Comparison of ENCODE assay signal across 30 mouse cellular contexts in the genomic region with DNA sequence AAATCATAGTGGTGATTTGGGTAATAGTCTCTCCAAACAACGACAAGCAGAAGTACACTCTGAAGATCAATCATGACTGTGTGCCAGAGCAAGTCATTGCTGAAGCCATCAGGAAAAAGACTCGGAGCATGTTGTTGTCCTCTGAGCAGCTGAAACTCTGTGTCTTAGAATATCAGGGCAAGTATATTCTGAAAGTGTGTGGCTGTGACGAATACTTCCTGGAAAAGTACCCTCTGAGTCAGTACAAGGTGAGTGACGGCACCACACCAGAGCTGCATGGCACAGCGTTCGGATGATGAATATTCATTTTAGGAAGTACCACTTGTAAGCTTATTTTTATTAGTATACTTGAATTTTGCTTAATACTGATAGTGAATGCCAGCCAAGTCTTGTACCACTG. TPM values are rescaled to one million over a fixed set of nuclear protein-coding genes. Genes with fewer than 3 reads are reported as not detected.
A peak's percentile ranks its signal among the peaks of the same experiment; 100 is the strongest.
DNase-seq lines count a peak whose midpoint lies in the region; ATAC-seq and TF ChIP-seq lines count a peak whose summit lies in the region.
"Had no signal": no experiment of that assay in that cellular context is flagged by ENCODE, and none has a peak within 500 bp of the region (broad histone marks: within the 10 kb centered on the region; RNA-seq: fewer than 3 reads in every experiment).

No protein-coding gene starts in this region.

- H3K36me3 ChIP-seq in CH12.LX (replicated peaks in 1 of 2; ENCODE audit: control insufficient read depth in 1 of 2, insufficient read depth in 1 of 2, low read length in 1 of 2) = peaks cover 32 to 55% of the 10 kb centered on the region in 2 experiments
- H3K36me3 ChIP-seq in hindbrain, embryonic 16.5 days (ENCODE audit: control insufficient read depth, insufficient read depth, low read length) = peaks cover 35% of the 10 kb centered on the region

- peak overlapping the region; percentile 85 for H3K9ac ChIP-seq in CH12.LX (ENCODE audit: insufficient read depth, low read depth)
- no peak overlapping the region for H3K9ac ChIP-seq in hindbrain, embryonic 16.5 days (ENCODE audit: low read depth, low read length)
- H3K9ac ChIP-seq: embryonic facial prominence, embryonic 13.5 days; embryonic facial prominence, embryonic 15.5 days; forebrain, embryonic 12.5 days had no signal

- TF ChIP-seq CTCF in CH12.LX (conservative IDR thresholded peaks at IDR 0.05 in 1 of 2, IDR thresholded peaks at IDR 0.05 in 1 of 2; ENCODE audit: low read depth in 2 of 2, low read length in 2 of 2) = no peak

- peak overlapping the region in 2 of 3 experiments; percentile 17 to 37 for H3K4me3 ChIP-seq in CH12.LX (replicated peaks in 1 of 3; ENCODE audit: low read depth in 2 of 3, low read length in 2 of 3, poor library complexity in 1 of 3)
- no peak overlapping the region for H3K4me3 ChIP-seq in hindbrain, embryonic 16.5 days (ENCODE audit: low read length)
- H3K4me3 ChIP-seq: embryonic facial prominence, embryonic 13.5 days; embryonic facial prominence, embryonic 15.5 days; erythroblast, embryonic 14.5 days; forebrain, embryonic 10.5 days; forebrain, embryonic 12.5 days had no signal

- TF ChIP-seq EP300 in CH12.LX (IDR thresholded peaks at IDR 0.05; ENCODE audit: low read length) = peak; percentile 86

- peak overlapping the region; percentile 90 for H3K27ac ChIP-seq in CH12.LX (ENCODE audit: insufficient read depth, low read depth)
- H3K27ac ChIP-seq in hindbrain, embryonic 16.5 days (ENCODE audit: low read depth, low read length) = no peak overlapping the region
- H3K27ac ChIP-seq: embryonic facial prominence, embryonic 13.5 days; embryonic facial prominence, embryonic 15.5 days; forebrain, embryonic 10.5 days; forebrain, embryonic 12.5 days had no signal

- H3K27me3 ChIP-seq in CH12.LX (replicated peaks) = no peaks in the 10 kb centered on the region
- no peaks in the 10 kb centered on the region for H3K27me3 ChIP-seq in hindbrain, embryonic 16.5 days (replicated peaks; ENCODE audit: control insufficient read depth, insufficient read depth, low read length)
- H3K27me3 ChIP-seq: embryonic facial prominence, embryonic 13.5 days; embryonic facial prominence, embryonic 15.5 days; forebrain, embryonic 12.5 days had no signal

- peaks cover 16 to 63% of the 10 kb centered on the region in 2 experiments for H3K4me1 ChIP-seq in CH12.LX (ENCODE audit: control insufficient read depth in 1 of 2, insufficient read depth in 2 of 2)
- H3K4me1 ChIP-seq in hindbrain, embryonic 16.5 days (ENCODE audit: control insufficient read depth, insufficient read depth, low read depth, low read length) = no peaks in the 10 kb centered on the region
- H3K4me1 ChIP-seq: embryonic facial prominence, embryonic 13.5 days; embryonic facial prominence, embryonic 15.5 days; forebrain, embryonic 10.5 days; forebrain, embryonic 12.5 days had no signal

- no peak; the same call in 1 of the 2 replicates for TF ChIP-seq RAD21 in CH12.LX (IDR thresholded peaks at IDR 0.05; ENCODE audit: low read depth, low read length)

- peak; percentile 34 for DNase-seq in CD4-positive helper T cell, adult 2 months (ENCODE audit: low read depth, low spot score)
- DNase-seq in CD4-positive, CD25-positive, alpha-beta regulatory T cell, adult 2 months (ENCODE audit: low read depth, low spot score) = peak; percentile 45
- DNase-seq in CH12.LX (ENCODE audit: extremely low read depth) = peak; percentile 84
- DNase-seq in induced T-regulatory cell, adult 2 months (ENCODE audit: low read depth) = peak; percentile 79
- DNase-seq in gastrocnemius, postnatal 25 days = no peak
- no peak for DNase-seq in urinary bladder, postnatal 4 days (ENCODE audit: low spot score in 2 of 2)
- DNase-seq: adrenal gland, adult 8-10 months; adrenal gland, postnatal 14 days; adrenal gland, postnatal 36 days; cerebellum, adult 11-12 months; cerebellum, adult 2 months; cerebellum, adult 9-10 months; cerebellum, postnatal 10 days; cerebellum, postnatal 25 days; embryo, embryonic 11 days had no signal

- dilution Hi-C loops in CH12.LX (cut with MboI; ENCODE audit: extremely low pct_ligation_motif_present, extremely low pct_unique_long_range_greater_than_20kb, low sequenced_read_pairs) = no loop called here

- peak; percentile 66 for TF ChIP-seq POLR2A in CH12.LX (IDR thresholded peaks at IDR 0.05; ENCODE audit: low read depth, low read length)

- 93% methylated on average over 6 of the region's 6 CpGs for WGBS in hindbrain, embryonic 16.5 days

- peak overlapping the region; percentile 72 for H3K4me2 ChIP-seq in CH12.LX (ENCODE audit: insufficient read depth, low read depth, poor library complexity, severe bottlenecking)
- no peak overlapping the region for H3K4me2 ChIP-seq in hindbrain, embryonic 16.5 days (ENCODE audit: low read length)
- H3K4me2 ChIP-seq: embryonic facial prominence, embryonic 13.5 days; embryonic facial prominence, embryonic 15.5 days; forebrain, embryonic 12.5 days had no signal

- no peak for ATAC-seq in hindbrain, embryonic 16.5 days
- no peak for ATAC-seq in cerebellum, adult (ENCODE audit: insufficient number of reproducible peaks, low FRiP score, low TSS enrichment)
- ATAC-seq: forebrain, embryonic 14.5 days; forebrain, embryonic 16.5 days had no signal

- H3K79me2 ChIP-seq in CH12.LX (replicated peaks; ENCODE audit: control insufficient read depth, extremely low read depth, insufficient read depth, poor library complexity, severe bottlenecking) = peaks cover 3% of the 10 kb centered on the region; the same call in 1 of the 2 replicates

- H3K9me3 ChIP-seq in CH12.LX (replicated peaks; ENCODE audit: low read length) = no peaks in the 10 kb centered on the region
- no peaks in the 10 kb centered on the region for H3K9me3 ChIP-seq in hindbrain, embryonic 16.5 days (ENCODE audit: control insufficient read depth, low read length)
- H3K9me3 ChIP-seq: embryonic facial prominence, embryonic 13.5 days; embryonic facial prominence, embryonic 15.5 days; forebrain, embryonic 10.5 days; forebrain, embryonic 12.5 days had no signal

- in situ Hi-C loops in CH12.LX (cut with MboI; ENCODE audit: low pct_ligation_motif_present, low pct_unique_long_range_greater_than_20kb, low sequenced_read_pairs) = no loop called here

TF ChIP-seq in CH12.LX, 34 proteins besides CTCF, POLR2A, EP300 and RAD21 (continues in another document):
- TF ChIP-seq MXI1 (IDR thresholded peaks at IDR 0.05; ENCODE audit: low read depth, low read length) = peak; percentile 70; the same call in 1 of the 2 replicates
- TF ChIP-seq IRF4 (IDR thresholded peaks at IDR 0.05; ENCODE audit: low read depth, low read length) = peak; percentile 75
- TF ChIP-seq E2F4 (IDR thresholded peaks at IDR 0.05; ENCODE audit: insufficient replicate concordance, low read depth, low read length) = no peak
- TF ChIP-seq PAX5 (IDR thresholded peaks at IDR 0.05; ENCODE audit: low read length) = no peak
- no peak for TF ChIP-seq GABPA (IDR thresholded peaks at IDR 0.05; ENCODE audit: insufficient replicate concordance, low read depth, low read length)
- TF ChIP-seq NELFE (IDR thresholded peaks at IDR 0.05; ENCODE audit: low read depth, low read length) = 0 out of 2 replicates have a peak, but pooled peaks have one; percentile 43
- no peak for TF ChIP-seq NRF1 (IDR thresholded peaks at IDR 0.05; ENCODE audit: low read depth, low read length)
- TF ChIP-seq USF1 (IDR thresholded peaks at IDR 0.05; ENCODE audit: low read depth, low read length) = no peak
- TF ChIP-seq MAZ (IDR thresholded peaks at IDR 0.05; ENCODE audit: low read depth, low read length) = no peak
- TF ChIP-seq RCOR1 (conservative IDR thresholded peaks at IDR 0.05; ENCODE audit: low read depth, low read length) = no peak
- TF ChIP-seq POLR2AphosphoS2 (IDR thresholded peaks at IDR 0.05; ENCODE audit: low read depth, low read length) = no peak
- peak; percentile 86 for TF ChIP-seq MYC (IDR thresholded peaks at IDR 0.05; ENCODE audit: low read depth, low read length)
- peak; percentile 80 for TF ChIP-seq SIN3A (IDR thresholded peaks at IDR 0.05; ENCODE audit: low read length)
- TF ChIP-seq ZC3H11A (IDR thresholded peaks at IDR 0.05; ENCODE audit: low read depth, low read length) = no peak
- TF ChIP-seq CHD1 (IDR thresholded peaks at IDR 0.05; ENCODE audit: low read depth, low read length) = no peak
- peak; percentile 64; the same call in 1 of the 2 replicates for TF ChIP-seq MEF2A (IDR thresholded peaks at IDR 0.05; ENCODE audit: borderline replicate concordance, low read depth, low read length)
- peak; percentile 80 for TF ChIP-seq ELF1 (IDR thresholded peaks at IDR 0.05; ENCODE audit: low read depth, low read length)
- no peak for TF ChIP-seq ZKSCAN1 (IDR thresholded peaks at IDR 0.05; ENCODE audit: borderline replicate concordance, low read depth, low read length)
- TF ChIP-seq ZNF384 (IDR thresholded peaks at IDR 0.05; ENCODE audit: low read depth, low read length) = no peak
- TF ChIP-seq SMC3 (IDR thresholded peaks at IDR 0.05; ENCODE audit: low read depth, low read length) = no peak; the same call in 1 of the 2 replicates
- TF ChIP-seq CHD2 (IDR thresholded peaks at IDR 0.05; ENCODE audit: low read length) = no peak
- no peak for TF ChIP-seq USF2 (conservative IDR thresholded peaks at IDR 0.05; ENCODE audit: low read depth, low read length)
- TF ChIP-seq MAX (IDR thresholded peaks at IDR 0.05; ENCODE audit: low read length) = peak; percentile 68
- TF ChIP-seq HCFC1 (IDR thresholded peaks at IDR 0.05; ENCODE audit: low read depth, low read length) = peak; percentile 36; the same call in 1 of the 2 replicates
- TF ChIP-seq MAFK (IDR thresholded peaks at IDR 0.05; ENCODE audit: insufficient replicate concordance, low read length) = no peak
- TF ChIP-seq BHLHE40 (IDR thresholded peaks at IDR 0.05; ENCODE audit: low read depth, low read length) = peak; percentile 75
- TF ChIP-seq ETS1 (conservative IDR thresholded peaks at IDR 0.05; ENCODE audit: low read depth, low read length) = peak; percentile 91
- peak; percentile 68 for TF ChIP-seq JUN (IDR thresholded peaks at IDR 0.05; ENCODE audit: insufficient read depth, low read depth, low read length)

RNA-seq across cellular contexts. Expression of gene Pik3ca, which starts 40.3 kb away (rescaled TPM):
- total RNA-seq in CH12.LX (2012; rRNA removed) (19.6 and 21.1 TPM in 2 replicates), CH12.LX (2014; rRNA removed) (26.5 and 32.8 TPM in 2 replicates)
- polyA plus RNA-seq in CH12.LX (2012; ENCODE audit: insufficient read length, low read depth) = 11.1 and 19.1 TPM in 2 replicates
- polyA plus RNA-seq in hindbrain, embryonic 16.5 days (2015; fragmentation: Nextera tagmentation; extraction: Ambion mirVana) = 11.1 and 11.9 TPM in 2 replicates
- 10 to 100 TPM; 41.6 to 61.0 TPM for total RNA-seq in gastrocnemius, postnatal 25 days (2021)

RNA-seq across cellular contexts. Expression of gene Kcnmb3, which starts 54.2 kb away (rescaled TPM):
- 1.0 and 1.3 TPM in 2 replicates for total RNA-seq in CH12.LX (2012; rRNA removed)
- total RNA-seq in CH12.LX (2014; rRNA removed) = 2.2 and 2.4 TPM in 2 replicates
- 4.7 and 5.2 TPM in 2 replicates for polyA plus RNA-seq in CH12.LX (2012; ENCODE audit: insufficient read length, low read depth)
- 0.14 TPM in 1 of 2 replicates, not detected in the other for polyA plus RNA-seq in hindbrain, embryonic 16.5 days (2015; fragmentation: Nextera tagmentation; extraction: Ambion mirVana)
- total RNA-seq in gastrocnemius, postnatal 25 days (2021) = not detected
- total RNA-seq: adrenal gland, adult 18-20 months; common myeloid progenitor, adult 5-6 weeks; MEL had no signal
- polyA plus RNA-seq: brain, embryonic 14.5 days; C2C12; embryonic facial prominence, embryonic 11.5 days; embryonic facial prominence, embryonic 13.5 days; erythroblast, embryonic 14.5 days; forebrain, embryonic 12.5 days; forebrain, embryonic 14.5 days had no signal

Comparison
In these comparisons a context has a peak if more than half of its experiments do, and no peak if none do; other contexts are left out.
1. DNase-seq: peak in CD4-positive helper T cell, adult 2 months (single experiment), CD4-positive, CD25-positive, alpha-beta regulatory T cell, adult 2 months (single experiment), CH12.LX (single experiment) and induced T-regulatory cell, adult 2 months (single experiment); none in gastrocnemius, postnatal 25 days (single experiment) and urinary bladder, postnatal 4 days (0 of 2).